Mouse (Mus musculus): ENCODE measurements around the gene Pik3ap1.

- TF ChIP-seq CTCF (IDR thresholded peaks at IDR 0.05), result no peak
- TF ChIP-seq EP300 (IDR thresholded peaks at IDR 0.05; ENCODE audit: insufficient read depth, low read depth, low read length), result no peak
- no peak for TF ChIP-seq POLR2A (IDR thresholded peaks at IDR 0.05; ENCODE audit: insufficient read depth, low read depth, low read length)
Measured at GRCm38 (mm10) chr19:41366854-41367517, 17.9 kb downstream of the Pik3ap1 start.
